Mouse (Mus musculus): ENCODE measurements at regions not wholly inside any gene's neighbourhood (a gene's known extent, or its start where the extent isn't known, plus 50 kb on each side); places are given as distances from the start of the nearest gene placed in this dataset.
A peak's percentile ranks its signal among the peaks of the same experiment; 100 is the strongest.

GRCm38 (mm10) chr1:153601928-153602631 is 50.7 kb upstream of the Rgs8 start:
- DNase-seq (ENCODE audit: low spot score) = peak; percentile 75
- H3K27ac ChIP-seq = 0 out of 2 replicates have a peak overlapping the region, but pooled peaks have one; percentile 38
- WGBS = 27% methylated on average over 13 of the region's 13 CpGs

DNA sequence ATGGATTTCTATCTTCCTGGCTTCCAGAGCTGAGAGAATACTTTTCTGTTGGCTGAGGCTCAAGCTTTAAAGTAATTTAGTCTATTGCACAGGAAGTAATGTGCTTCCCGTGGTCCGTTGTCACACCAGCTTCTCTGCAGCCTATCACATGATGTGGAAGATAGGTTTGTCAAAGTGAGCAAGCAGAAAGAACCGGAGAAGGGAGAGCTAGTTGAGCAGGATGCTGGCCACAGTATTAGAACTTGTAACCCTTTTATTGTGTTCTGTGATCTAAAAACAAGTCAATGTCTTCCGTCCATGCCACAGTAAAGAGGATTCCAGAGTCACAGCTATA is 50.2 kb upstream of the Rgs8 start:
- Histone ChIP-seq H3K27ac (no peak overlapping the region), H3K27me3 (ENCODE audit: insufficient read depth, poor library complexity, severe bottlenecking) (no peaks in the 10 kb centered on the region), H3K36me3 (no peaks in the 10 kb centered on the region), H3K4me1 (peaks cover 33% of the 10 kb centered on the region), H3K9me3 (no peaks in the 10 kb centered on the region), H3K4me3 (no peak overlapping the region)
- DNase-seq (ENCODE audit: low spot score) = no peak
- 43% methylated on average over 4 of the region's 4 CpGs for WGBS

More at GRCm38 (mm10) chr1:153601928-153602631, 50.7 kb upstream of the Rgs8 start:
- Histone ChIP-seq H3K4me3 (peak overlapping the region; percentile 12; the same call in 1 of the 2 replicates), H3K27me3 (ENCODE audit: insufficient read depth, poor library complexity, severe bottlenecking) (no peaks in the 10 kb centered on the region), H3K9me3 (no peaks in the 10 kb centered on the region), H3K36me3 (no peaks in the 10 kb centered on the region), H3K4me1 (peaks cover 33% of the 10 kb centered on the region)

All from heart, embryonic 10.5 days (tissue).